Mouse (Mus musculus): ENCODE measurements at regions not wholly inside any gene's neighbourhood (a gene's known extent, or its start where the extent isn't known, plus 50 kb on each side); places are given as distances from the start of the nearest gene placed in this dataset.

GRCm38 (mm10) chr10:111740586-111741265, 231.7 kb upstream of the Krr1 start:
- no peak for DNase-seq (ENCODE audit: low read depth in 1 of 2, low spot score in 2 of 2)

- DNase-seq (ENCODE audit: low read depth in 1 of 2, low spot score in 2 of 2): no peak
Measured at GRCm38 (mm10) chr10:111741301-111741945, 231.0 kb upstream of the Krr1 start.

- DNase-seq (ENCODE audit: low read depth in 1 of 2, low spot score in 2 of 2): no peak
Measured at GRCm38 (mm10) chr10:111743291-111743690, 229.2 kb upstream of the Krr1 start.

- no peak for DNase-seq (ENCODE audit: low read depth in 1 of 2, low spot score in 2 of 2)
Measured at GRCm38 (mm10) chr10:111745116-111745515, 227.3 kb upstream of the Krr1 start.

GRCm38 (mm10) chr10:111746067-111746878, 226.2 kb upstream of the Krr1 start:
- DNase-seq (ENCODE audit: low read depth in 1 of 2, low spot score in 2 of 2): no peak

- DNase-seq (ENCODE audit: low read depth in 1 of 2, low spot score in 2 of 2): no peak
Measured at GRCm38 (mm10) chr10:111746879-111747477, 225.5 kb upstream of the Krr1 start.

GRCm38 (mm10) chr10:111748482-111748881, 224.0 kb upstream of the Krr1 start:
- DNase-seq (ENCODE audit: low read depth in 1 of 2, low spot score in 2 of 2): no peak

GRCm38 (mm10) chr10:111753646-111754045, 218.8 kb upstream of the Krr1 start:
- DNase-seq (ENCODE audit: low read depth in 1 of 2, low spot score in 2 of 2): no peak

GRCm38 (mm10) chr10:111755964-111756363, 216.5 kb upstream of the Krr1 start:
- DNase-seq (ENCODE audit: low read depth in 1 of 2, low spot score in 2 of 2): no peak

GRCm38 (mm10) chr10:111756528-111756927, 215.9 kb upstream of the Krr1 start:
- no peak for DNase-seq (ENCODE audit: low read depth in 1 of 2, low spot score in 2 of 2)

- no peak for DNase-seq (ENCODE audit: low read depth in 1 of 2, low spot score in 2 of 2)
Measured at GRCm38 (mm10) chr10:111757689-111758088, 214.8 kb upstream of the Krr1 start.

- no peak for DNase-seq (ENCODE audit: low read depth in 1 of 2, low spot score in 2 of 2)
Measured at GRCm38 (mm10) chr10:111759505-111759904, 213.0 kb upstream of the Krr1 start.

GRCm38 (mm10) chr10:111762751-111763528, 209.5 kb upstream of the Krr1 start:
- DNase-seq (ENCODE audit: low read depth in 1 of 2, low spot score in 2 of 2): no peak

GRCm38 (mm10) chr10:111767011-111767720, 205.3 kb upstream of the Krr1 start:
- no peak for DNase-seq (ENCODE audit: low read depth in 1 of 2, low spot score in 2 of 2)

- no peak for DNase-seq (ENCODE audit: low read depth in 1 of 2, low spot score in 2 of 2)
Measured at GRCm38 (mm10) chr10:111767813-111768455, 204.5 kb upstream of the Krr1 start.

GRCm38 (mm10) chr10:111769486-111770002, 202.9 kb upstream of the Krr1 start:
- no peak for DNase-seq (ENCODE audit: low read depth in 1 of 2, low spot score in 2 of 2)

- DNase-seq (ENCODE audit: low read depth in 1 of 2, low spot score in 2 of 2): no peak
Measured at GRCm38 (mm10) chr10:111770027-111770426, 202.4 kb upstream of the Krr1 start.

GRCm38 (mm10) chr10:111771010-111771409, 201.5 kb upstream of the Krr1 start:
- DNase-seq (ENCODE audit: low read depth in 1 of 2, low spot score in 2 of 2): no peak

- DNase-seq (ENCODE audit: low read depth in 1 of 2, low spot score in 2 of 2): no peak
Measured at GRCm38 (mm10) chr10:111777559-111777958, 194.9 kb upstream of the Krr1 start.

All from monocyte, adult 2 months (primary cell).